Mouse (Mus musculus) neural tube, embryonic 11.5 days (tissue): ENCODE measurements around the gene Rap1gap2. TPM values are rescaled to one million over a fixed set of nuclear protein-coding genes. Genes with fewer than 3 reads are reported as not detected.

Source experiments
- ATAC-seq: fragments of 200-750 bp; cut with Nextera tagmentation; 2 replicates; pipeline ENCODE4 v1.8.0; 2017; ENCODE audit warnings: moderate number of reproducible peaks, mild to moderate bottlenecking, moderate TSS enrichment, moderate library complexity; ENCODE audit not compliant: insufficient read depth, low FRiP score, low TSS enrichment
- DNase-seq: peaks from one replicate; pipeline ENCODE4 v3.0.0-alpha.2; 2015; ENCODE audit warnings: low spot score
- H3K27ac ChIP-seq: fragments of 300-500 bp; sonication (generic); 2 replicates; pipeline ENCODE4 v1.5.1; 2014; ENCODE audit warnings: low read depth, mild to moderate bottlenecking, low read length
- H3K27me3 ChIP-seq: fragments of 300-500 bp; sonication (generic); 2 replicates; pipeline ENCODE4 v1.6.1; 2014; ENCODE audit warnings: mild to moderate bottlenecking, low read length, mixed read lengths; ENCODE audit not compliant: control insufficient read depth, insufficient read depth
- H3K36me3 ChIP-seq: fragments of 300-500 bp; sonication (generic); 2 replicates; pipeline ENCODE4 v1.6.1; 2014; ENCODE audit warnings: mild to moderate bottlenecking, low read length, moderate library complexity, mixed read lengths; ENCODE audit not compliant: control insufficient read depth, insufficient read depth
- H3K4me1 ChIP-seq: fragments of 300-500 bp; sonication (generic); 2 replicates; pipeline ENCODE4 v1.6.1; 2014; ENCODE audit warnings: low read length, mixed read lengths; ENCODE audit not compliant: control insufficient read depth, insufficient read depth
- H3K4me2 ChIP-seq: fragments of 300-500 bp; sonication (generic); 2 replicates; pipeline ENCODE4 v1.6.1; 2014; ENCODE audit warnings: low read depth, mild to moderate bottlenecking, moderate library complexity
- H3K4me3 ChIP-seq: fragments of 300-500 bp; sonication (generic); 2 replicates; pipeline ENCODE4 v1.5.1; 2014; ENCODE audit warnings: low read depth, low read length
- H3K9ac ChIP-seq: fragments of 300-500 bp; sonication (generic); 2 replicates; pipeline ENCODE4 v1.6.1; 2014; ENCODE audit warnings: mild to moderate bottlenecking, low read length
- H3K9me3 ChIP-seq: fragments of 300-500 bp; sonication (generic); 2 replicates; pipeline ENCODE4 v1.6.1; 2016; ENCODE audit warnings: low read length; ENCODE audit not compliant: control insufficient read depth
- WGBS: fragments of 180-500 bp; shearing (Covaris S2); extraction: QIAGEN DNeasy Blood & Tissue Kit; methylation state at CpG from one replicate; pipeline ENCODE4 v1.1.7; 2014; 5-methylcytosine and 5-hydroxymethylcytosine counted together
- polyA plus RNA-seq: library from polyadenylated mRNA; unstranded; fragments of >200 nt; fragmentation: Nextera tagmentation; extraction: Ambion mirVana; gene quantifications from 2 replicates; pipeline ENCODE4 v1.2.1, GENCODE M21; 2014

The Rap1gap2 gene
- polyA plus RNA-seq, 1 experiment from 2014 or later, result 3.3 TPM

DNA sequence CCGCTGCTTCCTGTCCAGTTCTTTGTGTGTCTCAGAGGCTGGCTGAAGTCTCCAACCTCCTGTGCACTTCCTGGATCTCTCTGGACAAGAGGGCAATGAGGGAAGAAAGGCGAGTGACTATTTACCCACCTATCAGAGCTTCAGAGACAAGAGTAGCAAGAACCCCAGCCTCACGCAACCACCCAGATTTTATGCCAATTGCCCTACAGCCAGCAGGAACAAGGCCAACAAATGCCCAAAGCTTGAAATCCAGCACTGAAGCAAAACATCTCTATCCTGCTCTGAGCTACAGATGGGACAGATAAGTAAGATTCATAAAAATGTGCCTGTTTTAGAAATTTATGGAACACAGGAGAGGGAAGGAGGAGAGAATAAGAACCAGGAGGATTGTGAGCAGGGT is 109.7 kb downstream of the Rap1gap2 start:
- no peak for ATAC-seq
- no peak for DNase-seq
- Histone ChIP-seq H3K36me3 (no peaks in the 10 kb centered on the region), H3K27ac (no peak overlapping the region), H3K9ac (no peak overlapping the region), H3K27me3 (no peaks in the 10 kb centered on the region), H3K4me2 (no peak overlapping the region), H3K4me3 (no peak overlapping the region), H3K4me1 (no peaks in the 10 kb centered on the region), H3K9me3 (no peaks in the 10 kb centered on the region)
- WGBS, result 81% methylated on average over 3 of the region's 3 CpGs

DNA sequence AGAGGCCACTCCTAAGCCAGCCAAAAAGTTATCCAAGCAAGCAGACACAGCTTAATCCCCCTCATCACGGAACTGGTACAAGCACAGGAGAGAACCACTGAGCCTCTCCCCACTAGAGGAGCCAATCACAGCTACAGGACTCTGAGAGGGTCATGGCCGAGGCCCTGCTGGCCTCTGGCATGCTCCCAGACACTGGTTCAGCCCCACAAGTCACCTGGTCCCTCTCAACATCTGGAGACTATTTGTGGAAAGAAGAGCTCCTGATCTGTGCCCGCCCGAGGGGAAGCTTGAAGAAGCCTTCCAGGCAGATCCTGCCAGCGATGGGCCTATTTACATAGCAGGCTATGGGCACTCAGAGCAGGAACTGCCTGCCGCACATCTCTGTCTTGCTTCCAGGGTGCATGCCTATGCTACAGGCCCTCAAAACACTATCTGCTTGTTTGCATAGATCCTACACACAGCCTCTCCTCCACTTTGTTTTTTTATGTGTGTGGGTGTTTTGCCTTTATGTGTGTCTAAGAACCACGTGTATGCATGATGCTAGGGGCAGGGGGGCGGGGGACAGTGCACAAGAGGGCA is 111.1 kb downstream of the Rap1gap2 start:
- H3K4me1 ChIP-seq, result no peaks in the 10 kb centered on the region
- H3K4me3 ChIP-seq, result no peak overlapping the region
- ATAC-seq, result no peak
- no peaks in the 10 kb centered on the region for H3K36me3 ChIP-seq
- no peak for DNase-seq
- H3K9ac ChIP-seq, result no peak overlapping the region
- H3K27me3 ChIP-seq, result no peaks in the 10 kb centered on the region
- no peak overlapping the region for H3K4me2 ChIP-seq
- WGBS, result 59% methylated on average over 8 of the region's 8 CpGs
- H3K9me3 ChIP-seq, result no peaks in the 10 kb centered on the region
- H3K27ac ChIP-seq, result no peak overlapping the region

DNA sequence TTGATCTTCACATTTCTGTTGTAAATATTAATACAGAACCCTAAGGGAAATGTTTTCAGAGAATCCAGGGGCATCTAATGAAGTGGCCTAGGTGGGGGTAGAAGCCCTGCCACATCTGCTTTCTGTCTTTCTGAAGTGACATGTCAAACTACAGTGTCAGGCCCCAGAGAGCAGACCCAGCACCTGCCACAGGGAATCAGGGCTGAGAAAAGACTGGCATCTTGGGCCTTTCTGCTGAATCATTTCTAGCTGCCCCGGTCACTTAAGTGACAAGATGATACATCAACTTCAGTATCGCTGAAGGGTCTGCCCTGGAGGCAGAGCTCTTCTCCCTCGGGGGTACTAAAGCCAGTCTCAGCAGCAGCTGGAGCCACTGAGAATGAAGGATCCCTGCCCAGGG is 111.7 kb downstream of the Rap1gap2 start:
- Histone ChIP-seq H3K4me1 (no peaks in the 10 kb centered on the region), H3K4me3 (no peak overlapping the region), H3K9me3 (no peaks in the 10 kb centered on the region), H3K27me3 (no peaks in the 10 kb centered on the region), H3K36me3 (no peaks in the 10 kb centered on the region), H3K9ac (no peak overlapping the region), H3K4me2 (no peak overlapping the region), H3K27ac (no peak overlapping the region)
- no peak for ATAC-seq
- peak; percentile 27 for DNase-seq
- 42% methylated on average over 3 of the region's 3 CpGs for WGBS

DNA sequence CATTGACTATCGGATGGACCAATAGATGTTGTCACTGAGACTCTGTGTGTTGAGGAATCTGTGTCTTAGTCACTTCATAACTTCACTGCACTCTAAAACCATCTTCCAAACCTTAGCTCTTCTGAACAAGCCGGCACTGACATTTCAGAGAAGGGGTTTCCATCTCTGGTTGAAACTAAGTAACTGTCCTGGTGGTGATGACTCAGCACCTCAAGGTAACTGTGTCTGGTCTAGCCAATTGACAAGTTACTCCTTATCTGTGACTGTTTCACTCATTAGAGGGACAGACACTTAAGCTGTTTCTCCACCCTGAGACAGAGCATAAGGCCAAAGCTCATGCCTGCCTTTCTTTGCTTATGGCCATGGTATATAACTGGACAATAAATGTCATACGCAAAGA is 114.1 kb downstream of the Rap1gap2 start:
- Histone ChIP-seq H3K36me3 (no peaks in the 10 kb centered on the region), H3K4me3 (no peak overlapping the region), H3K27me3 (no peaks in the 10 kb centered on the region), H3K4me1 (no peaks in the 10 kb centered on the region), H3K9ac (no peak overlapping the region), H3K27ac (no peak overlapping the region), H3K4me2 (no peak overlapping the region), H3K9me3 (no peaks in the 10 kb centered on the region)
- no peak for DNase-seq
- ATAC-seq, result no peak
- 96% methylated on average over 3 of the region's 3 CpGs for WGBS

DNA sequence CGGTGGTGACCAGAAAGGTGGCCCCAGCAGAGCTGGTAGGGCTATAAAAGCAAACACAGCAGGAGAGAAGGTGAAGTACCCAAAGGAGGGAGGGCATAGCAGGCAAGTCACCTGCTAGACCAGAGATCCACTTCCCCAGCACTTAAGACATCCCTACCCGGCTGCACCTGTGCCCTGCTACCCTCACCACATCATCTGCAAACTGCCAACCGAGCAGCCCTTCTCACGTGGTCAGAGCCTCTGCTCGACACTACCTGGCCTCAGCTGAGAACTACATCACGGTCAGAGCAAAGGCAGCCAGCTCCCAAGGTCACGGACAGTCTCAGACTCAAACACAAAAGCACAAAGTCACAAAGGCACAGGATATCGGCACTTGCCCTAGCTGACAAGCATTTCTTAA is 116.8 kb downstream of the Rap1gap2 start:
- Histone ChIP-seq H3K27ac (no peak overlapping the region), H3K4me3 (no peak overlapping the region), H3K9me3 (no peaks in the 10 kb centered on the region), H3K9ac (no peak overlapping the region), H3K4me2 (no peak overlapping the region), H3K36me3 (no peaks in the 10 kb centered on the region), H3K27me3 (no peaks in the 10 kb centered on the region), H3K4me1 (no peaks in the 10 kb centered on the region)
- WGBS, result 80% methylated on average over 8 of the region's 8 CpGs
- DNase-seq (no peak), ATAC-seq (no peak)

DNA sequence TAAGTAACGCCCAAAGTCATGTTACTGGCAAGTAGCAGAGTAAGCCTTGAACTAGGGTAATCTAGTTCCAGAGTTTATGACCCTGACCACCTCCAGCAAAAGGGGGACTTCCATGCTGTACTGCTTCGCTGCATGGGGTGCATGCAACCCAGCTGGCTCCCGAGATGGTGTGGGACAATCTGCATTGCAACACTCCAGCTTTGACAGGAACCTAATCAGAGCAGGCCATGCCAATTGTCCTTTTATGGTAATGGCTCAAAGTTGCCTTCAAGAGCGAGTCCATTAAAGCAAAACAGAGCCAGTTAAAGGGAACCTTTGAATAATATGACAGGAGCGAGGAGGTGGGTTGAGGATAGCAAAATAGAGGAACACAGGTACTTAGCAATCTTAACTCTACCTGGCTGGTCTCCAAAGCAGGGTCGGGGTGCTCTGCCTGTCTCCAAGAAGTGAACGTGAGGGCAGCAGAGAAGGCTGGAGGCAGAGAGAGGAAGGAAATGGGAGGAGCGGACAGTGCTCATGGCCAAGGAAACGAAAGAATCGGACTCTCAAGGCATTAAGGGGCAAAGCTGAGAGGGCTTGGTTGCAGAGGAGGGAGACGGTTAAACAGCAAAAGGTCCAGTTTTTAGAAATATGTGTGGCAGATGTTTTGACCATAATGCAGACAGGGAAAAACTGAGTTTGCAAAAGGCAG is 117.4 kb downstream of the Rap1gap2 start:
- H3K27ac ChIP-seq, result no peak overlapping the region
- no peaks in the 10 kb centered on the region for H3K27me3 ChIP-seq
- H3K36me3 ChIP-seq, result no peaks in the 10 kb centered on the region
- H3K4me3 ChIP-seq, result no peak overlapping the region
- H3K9ac ChIP-seq, result no peak overlapping the region
- H3K4me1 ChIP-seq, result no peaks in the 10 kb centered on the region
- H3K4me2 ChIP-seq, result no peak overlapping the region
- no peak for DNase-seq
- H3K9me3 ChIP-seq, result no peaks in the 10 kb centered on the region
- 78% methylated on average over 11 of the region's 11 CpGs for WGBS
- no peak for ATAC-seq

DNA sequence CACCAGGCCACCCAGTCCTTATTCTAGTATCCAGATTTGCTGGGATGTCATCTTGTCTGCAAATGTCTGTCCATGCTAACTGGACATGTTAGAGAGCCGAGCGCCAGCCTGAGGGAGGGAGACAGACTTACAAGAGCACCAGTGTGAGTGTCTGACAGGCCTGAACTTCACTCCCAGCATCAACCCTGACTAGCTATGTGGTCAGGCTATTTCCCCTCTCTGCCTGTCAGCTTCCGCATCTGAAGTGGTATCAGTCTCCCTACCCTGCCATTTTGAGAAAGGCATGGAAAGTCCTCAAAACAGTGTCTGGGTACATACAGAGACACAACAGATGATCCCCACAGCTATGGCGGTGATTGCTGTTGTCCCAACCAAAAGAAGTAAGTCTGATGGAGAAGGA is 119.6 kb downstream of the Rap1gap2 start:
- H3K4me2 ChIP-seq, result no peak overlapping the region
- over 99% methylated on average over 4 of the region's 4 CpGs for WGBS
- no peak overlapping the region for H3K4me3 ChIP-seq
- DNase-seq (no peak), ATAC-seq (no peak)
- H3K9me3 ChIP-seq, result no peaks in the 10 kb centered on the region
- H3K27me3 ChIP-seq, result no peaks in the 10 kb centered on the region
- H3K9ac ChIP-seq, result no peak overlapping the region
- no peak overlapping the region for H3K27ac ChIP-seq
- H3K4me1 ChIP-seq, result no peaks in the 10 kb centered on the region
- H3K36me3 ChIP-seq, result no peaks in the 10 kb centered on the region

DNA sequence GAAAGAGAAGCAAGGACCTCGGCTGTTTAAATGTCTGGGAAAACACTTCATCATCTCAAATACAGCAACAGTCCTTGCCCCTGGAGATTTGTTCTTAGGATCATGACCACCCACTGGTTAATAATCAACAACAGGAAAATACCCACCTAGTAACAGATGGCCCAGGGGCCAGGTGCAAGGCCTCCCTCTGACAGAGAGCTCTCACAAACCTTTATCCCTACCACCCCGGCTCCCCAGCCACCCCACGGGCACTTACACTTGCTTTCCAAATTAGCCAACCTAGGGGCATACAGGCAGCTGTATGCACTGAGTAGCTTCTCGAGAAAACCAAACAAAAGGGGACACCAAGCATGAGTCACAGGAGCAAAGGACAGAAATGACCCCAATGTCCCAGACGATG is 121.5 kb downstream of the Rap1gap2 start:
- Histone ChIP-seq H3K4me1 (no peaks in the 10 kb centered on the region), H3K9ac (no peak overlapping the region), H3K4me2 (no peak overlapping the region), H3K9me3 (no peaks in the 10 kb centered on the region), H3K27me3 (no peaks in the 10 kb centered on the region), H3K27ac (no peak overlapping the region), H3K4me3 (no peak overlapping the region), H3K36me3 (no peaks in the 10 kb centered on the region)
- DNase-seq, result no peak
- 77% methylated on average over 5 of the region's 5 CpGs for WGBS
- no peak for ATAC-seq

DNA sequence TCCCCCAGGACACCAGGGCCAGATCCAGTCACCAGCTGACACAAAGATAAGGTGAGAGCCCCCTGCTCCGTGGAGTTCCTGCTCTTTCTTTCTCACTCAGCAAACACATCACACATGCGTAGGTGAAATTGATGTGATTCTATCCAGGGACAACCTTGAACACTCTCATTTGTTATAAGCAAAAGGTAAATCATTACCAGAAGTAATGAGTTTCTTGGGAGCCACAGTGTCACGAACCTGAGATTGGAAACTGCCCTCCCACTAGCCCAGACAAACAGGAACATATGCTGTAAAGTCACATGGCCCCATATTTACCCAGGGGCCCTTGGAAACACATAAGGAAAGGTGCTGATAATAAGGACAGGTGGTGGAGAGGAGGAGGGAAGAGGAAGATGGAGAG is 122.8 kb downstream of the Rap1gap2 start:
- H3K4me2 ChIP-seq, result no peak overlapping the region
- H3K36me3 ChIP-seq, result no peaks in the 10 kb centered on the region
- no peaks in the 10 kb centered on the region for H3K4me1 ChIP-seq
- DNase-seq (no peak), ATAC-seq (no peak)
- no peak overlapping the region for H3K27ac ChIP-seq
- 65% methylated on average over 3 of the region's 3 CpGs for WGBS
- H3K9ac ChIP-seq, result no peak overlapping the region
- no peaks in the 10 kb centered on the region for H3K9me3 ChIP-seq
- H3K27me3 ChIP-seq, result no peaks in the 10 kb centered on the region
- H3K4me3 ChIP-seq, result no peak overlapping the region
